Mouse (Mus musculus): ENCODE measurements at regions not wholly inside any gene's neighbourhood (a gene's known extent, or its start where the extent isn't known, plus 50 kb on each side); places are given as distances from the start of the nearest gene placed in this dataset.

GRCm38 (mm10) chr2:53711213-53711612, 374.1 kb downstream of the Rprm start:
- no peak for TF ChIP-seq CTCF (IDR thresholded peaks at IDR 0.05; ENCODE audit: extremely low read depth, insufficient read depth, low read length)
- TF ChIP-seq POLR2A (IDR thresholded peaks at IDR 0.05; ENCODE audit: extremely low read depth, insufficient read depth, low read length), result no peak

Data from cortical plate, adult 2 months (tissue).